Mouse (Mus musculus): ENCODE measurements around the gene Rnf216. TPM values are rescaled to one million over a fixed set of nuclear protein-coding genes. Genes with fewer than 3 reads are reported as not detected.

Rnf216 gene
- polyA plus RNA-seq, 1 experiment from 2014 or later = 16.9 TPM

- WGBS = 64% methylated on average over 16 of the region's 16 CpGs
- no peaks in the 10 kb centered on the region for H3K36me3 ChIP-seq (ENCODE audit: control insufficient read depth, insufficient read depth)
- no peak overlapping the region for H3K27ac ChIP-seq (ENCODE audit: low read depth, low read length)
- no peaks in the 10 kb centered on the region for H3K4me1 ChIP-seq (replicated peaks; ENCODE audit: control insufficient read depth, insufficient read depth, low read length)
- H3K9me3 ChIP-seq (ENCODE audit: control insufficient read depth) = no peaks in the 10 kb centered on the region
- no peak overlapping the region for H3K4me2 ChIP-seq (replicated peaks; ENCODE audit: low read depth)
- H3K27me3 ChIP-seq (replicated peaks; ENCODE audit: control insufficient read depth, insufficient read depth, low read length) = no peaks in the 10 kb centered on the region
- TF ChIP-seq CTCF (IDR thresholded peaks at IDR 0.05; ENCODE audit: low read depth) = no peak
- H3K9ac ChIP-seq (ENCODE audit: low read depth, low read length) = no peak overlapping the region
- H3K4me3 ChIP-seq (ENCODE audit: low read depth, low read length) = no peak overlapping the region
- no peak for ATAC-seq
Observed at GRCm38 (mm10) chr5:142982046-142982801, 130.6 kb downstream of the Rnf216 start.

- no peak overlapping the region for H3K27ac ChIP-seq (ENCODE audit: low read depth, low read length)
- no peak for ATAC-seq
- H3K36me3 ChIP-seq (ENCODE audit: control insufficient read depth, insufficient read depth) = peaks cover 9% of the 10 kb centered on the region; the same call in 1 of the 2 replicates
- no peak overlapping the region for H3K4me3 ChIP-seq (ENCODE audit: low read depth, low read length)
- no peak for TF ChIP-seq CTCF (IDR thresholded peaks at IDR 0.05; ENCODE audit: low read depth)
- H3K9me3 ChIP-seq (ENCODE audit: control insufficient read depth) = no peaks in the 10 kb centered on the region
- no peak overlapping the region for H3K4me2 ChIP-seq (replicated peaks; ENCODE audit: low read depth)
- WGBS = 43% methylated on average over 5 of the region's 5 CpGs
- no peak overlapping the region for H3K9ac ChIP-seq (ENCODE audit: low read depth, low read length)
- no peaks in the 10 kb centered on the region for H3K27me3 ChIP-seq (replicated peaks; ENCODE audit: control insufficient read depth, insufficient read depth, low read length)
- H3K4me1 ChIP-seq (replicated peaks; ENCODE audit: control insufficient read depth, insufficient read depth, low read length) = no peaks in the 10 kb centered on the region; the same call in 1 of the 2 replicates
Observed at GRCm38 (mm10) chr5:142976516-142976915, 136.3 kb downstream of the Rnf216 start.

- Histone ChIP-seq H3K27ac (ENCODE audit: low read depth, low read length) (no peak overlapping the region), H3K4me1 (replicated peaks; ENCODE audit: control insufficient read depth, insufficient read depth, low read length) (no peaks in the 10 kb centered on the region; the same call in 1 of the 2 replicates), H3K36me3 (ENCODE audit: control insufficient read depth, insufficient read depth) (peaks cover 21% of the 10 kb centered on the region; the same call in 1 of the 2 replicates), H3K9ac (ENCODE audit: low read depth, low read length) (no peak overlapping the region), H3K27me3 (replicated peaks; ENCODE audit: control insufficient read depth, insufficient read depth, low read length) (no peaks in the 10 kb centered on the region), H3K9me3 (ENCODE audit: control insufficient read depth) (no peaks in the 10 kb centered on the region), H3K4me3 (ENCODE audit: low read depth, low read length) (no peak overlapping the region), H3K4me2 (replicated peaks; ENCODE audit: low read depth) (0 out of 2 replicates have a peak overlapping the region, but pooled peaks have one; percentile 13)
- WGBS = 21% methylated on average over 18 of the region's 18 CpGs
- peak; percentile 34; the same call in 1 of the 2 replicates for ATAC-seq
- TF ChIP-seq CTCF (IDR thresholded peaks at IDR 0.05; ENCODE audit: low read depth) = no peak
Observed at GRCm38 (mm10) chr5:142974598-142975121, 138.1 kb downstream of the Rnf216 start.

- Histone ChIP-seq H3K9me3 (ENCODE audit: control insufficient read depth) (no peaks in the 10 kb centered on the region), H3K36me3 (ENCODE audit: control insufficient read depth, insufficient read depth) (peaks cover 21% of the 10 kb centered on the region; the same call in 1 of the 2 replicates), H3K4me1 (replicated peaks; ENCODE audit: control insufficient read depth, insufficient read depth, low read length) (no peaks in the 10 kb centered on the region; the same call in 1 of the 2 replicates), H3K27ac (ENCODE audit: low read depth, low read length) (no peak overlapping the region), H3K9ac (ENCODE audit: low read depth, low read length) (no peak overlapping the region), H3K4me3 (ENCODE audit: low read depth, low read length) (no peak overlapping the region), H3K4me2 (replicated peaks; ENCODE audit: low read depth) (no peak overlapping the region), H3K27me3 (replicated peaks; ENCODE audit: control insufficient read depth, insufficient read depth, low read length) (no peaks in the 10 kb centered on the region)
- TF ChIP-seq CTCF (IDR thresholded peaks at IDR 0.05; ENCODE audit: low read depth) = no peak
- 52% methylated on average over 3 of the region's 3 CpGs for WGBS
- no peak for ATAC-seq
Observed at GRCm38 (mm10) chr5:142973971-142974370, 138.8 kb downstream of the Rnf216 start.

- H3K9me3 ChIP-seq (ENCODE audit: control insufficient read depth) = no peaks in the 10 kb centered on the region
- H3K4me1 ChIP-seq (replicated peaks; ENCODE audit: control insufficient read depth, insufficient read depth, low read length) = no peaks in the 10 kb centered on the region
- H3K27me3 ChIP-seq (replicated peaks; ENCODE audit: control insufficient read depth, insufficient read depth, low read length) = peaks cover under 1% of the 10 kb centered on the region; the same call in 1 of the 2 replicates
- no peak for TF ChIP-seq CTCF (IDR thresholded peaks at IDR 0.05; ENCODE audit: low read depth)
- no peak overlapping the region for H3K4me2 ChIP-seq (replicated peaks; ENCODE audit: low read depth)
- H3K4me3 ChIP-seq (ENCODE audit: low read depth, low read length) = no peak overlapping the region
- no peak overlapping the region for H3K9ac ChIP-seq (ENCODE audit: low read depth, low read length)
- peaks cover 21% of the 10 kb centered on the region; the same call in 1 of the 2 replicates for H3K36me3 ChIP-seq (ENCODE audit: control insufficient read depth, insufficient read depth)
- ATAC-seq = no peak
- 87% methylated on average over 14 of the region's 14 CpGs for WGBS
- no peak overlapping the region; the same call in 1 of the 2 replicates for H3K27ac ChIP-seq (ENCODE audit: low read depth, low read length)
Observed at GRCm38 (mm10) chr5:142968411-142968810, 144.4 kb downstream of the Rnf216 start.

GRCm38 (mm10) chr5:142964650-142965049, 148.1 kb downstream of the Rnf216 start:
- no peak for ATAC-seq
- 89% methylated on average over 6 of the region's 6 CpGs for WGBS
- Histone ChIP-seq H3K36me3 (ENCODE audit: control insufficient read depth, insufficient read depth) (no peaks in the 10 kb centered on the region; the same call in 1 of the 2 replicates), H3K27me3 (replicated peaks; ENCODE audit: control insufficient read depth, insufficient read depth, low read length) (peaks cover 35% of the 10 kb centered on the region), H3K27ac (ENCODE audit: low read depth, low read length) (no peak overlapping the region), H3K4me2 (replicated peaks; ENCODE audit: low read depth) (peak overlapping the region; percentile 79; the same call in 1 of the 2 replicates), H3K4me3 (ENCODE audit: low read depth, low read length) (no peak overlapping the region), H3K9ac (ENCODE audit: low read depth, low read length) (no peak overlapping the region), H3K9me3 (ENCODE audit: control insufficient read depth) (no peaks in the 10 kb centered on the region), H3K4me1 (replicated peaks; ENCODE audit: control insufficient read depth, insufficient read depth, low read length) (no peaks in the 10 kb centered on the region; the same call in 1 of the 2 replicates)
- no peak for TF ChIP-seq CTCF (IDR thresholded peaks at IDR 0.05; ENCODE audit: low read depth)
